Mouse (Mus musculus) hindbrain, embryonic 13.5 days (tissue): ENCODE results near the gene Pdk2. TPM values are rescaled to one million over a fixed set of nuclear protein-coding genes. Genes with fewer than 3 reads are reported as not detected.
"Not testable (repeated sequence)": the region's sequence is repeated elsewhere in the genome, so short reads cannot be mapped to it uniquely, and the experiment has no call there.

ENCODE experiments used
- ATAC-seq: fragments of 200-750 bp; cut with Nextera tagmentation; 2 replicates; pipeline ENCODE4 v1.8.0; 2017; ENCODE audit warnings: moderate TSS enrichment; ENCODE audit not compliant: low FRiP score
- H3K27ac ChIP-seq: fragments of 300-500 bp; sonication (generic); 2 replicates; pipeline ENCODE4 v1.5.1; 2015; ENCODE audit warnings: inconsistent platforms, mild to moderate bottlenecking, moderate library complexity
- H3K27me3 ChIP-seq: fragments of 300-500 bp; sonication (generic); 2 replicates; pipeline ENCODE4 v1.6.1; 2015; ENCODE audit warnings: mild to moderate bottlenecking, inconsistent platforms
- H3K36me3 ChIP-seq: fragments of 300-500 bp; sonication (generic); 2 replicates; pipeline ENCODE4 v1.6.1; 2015; ENCODE audit warnings: mild to moderate bottlenecking, inconsistent platforms
- H3K4me1 ChIP-seq: fragments of 300-500 bp; sonication (generic); replicated peaks from 2 replicates; pipeline ENCODE4 v1.6.1; 2015; ENCODE audit warnings: inconsistent platforms
- H3K4me2 ChIP-seq: fragments of 300-500 bp; sonication (generic); 2 replicates; pipeline ENCODE4 v1.6.1; 2015; ENCODE audit warnings: inconsistent platforms, mild to moderate bottlenecking, moderate library complexity
- H3K4me3 ChIP-seq: fragments of 300-500 bp; sonication (generic); 2 replicates; pipeline ENCODE4 v1.5.1; 2015; ENCODE audit warnings: mild to moderate bottlenecking, inconsistent platforms
- H3K9ac ChIP-seq: fragments of 300-500 bp; sonication (generic); 2 replicates; pipeline ENCODE4 v1.6.1; 2015; ENCODE audit warnings: mild to moderate bottlenecking, inconsistent platforms
- H3K9me3 ChIP-seq: fragments of 300-500 bp; sonication (generic); 2 replicates; pipeline ENCODE4 v1.6.1; 2016; ENCODE audit warnings: inconsistent platforms
- WGBS: fragments of 180-500 bp; shearing (Covaris S2); methylation state at CpG from one replicate; pipeline ENCODE4 v1.1.7; 2015; 5-methylcytosine and 5-hydroxymethylcytosine counted together
- polyA plus RNA-seq: library from polyadenylated mRNA; unstranded; fragments of >200 nt; fragmentation: Nextera tagmentation; extraction: Ambion mirVana; gene quantifications from 2 replicates; pipeline ENCODE4 v1.2.1, GENCODE M21; 2015

Pdk2 gene
- polyA plus RNA-seq, 1 experiment from 2014 or later, result 24.2 TPM

- peaks cover 16% of the 10 kb centered on the region for H3K4me1 ChIP-seq
- no peaks in the 10 kb centered on the region for H3K27me3 ChIP-seq
- WGBS, result 79% methylated on average over 10 of the region's 10 CpGs
- no peak overlapping the region for H3K4me2 ChIP-seq
- H3K36me3 ChIP-seq, result peaks cover 89% of the 10 kb centered on the region
- no peak overlapping the region for H3K9ac ChIP-seq
- H3K9me3 ChIP-seq, result no peaks in the 10 kb centered on the region
- no peak for ATAC-seq
- H3K27ac ChIP-seq, result no peak overlapping the region
- H3K4me3 ChIP-seq, result no peak overlapping the region
Observed at GRCm38 (mm10) chr11:95022237-95022992, 18.7 kb downstream of the Pdk2 start.

DNA sequence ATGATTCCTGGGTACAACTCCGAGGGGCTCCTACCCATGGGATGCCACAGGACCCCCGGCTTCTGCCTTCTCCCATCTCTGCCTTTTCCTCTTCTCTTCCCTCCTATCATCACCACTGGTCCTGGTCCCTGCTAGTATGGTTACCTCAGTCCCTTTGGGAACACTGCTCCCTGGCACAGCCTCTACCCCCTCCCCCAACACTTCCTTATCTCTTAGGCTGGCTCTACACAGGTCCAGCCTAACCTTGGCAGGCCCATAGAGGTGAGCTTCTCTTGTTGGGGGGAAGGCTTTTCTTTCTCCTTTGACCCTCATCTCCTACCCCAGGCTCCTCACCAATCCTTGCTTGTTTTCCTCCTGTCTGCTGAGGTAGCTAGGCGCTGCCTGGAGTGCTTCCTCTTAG lies 25.7 kb downstream of the Pdk2 start:
- no peak overlapping the region for H3K27ac ChIP-seq
- no peak overlapping the region for H3K4me3 ChIP-seq
- H3K9me3 ChIP-seq, result no peaks in the 10 kb centered on the region
- WGBS, result 71% methylated on average over 3 of the region's 3 CpGs
- H3K4me1 ChIP-seq, result peaks cover 68% of the 10 kb centered on the region
- ATAC-seq, result no peak
- H3K27me3 ChIP-seq, result no peaks in the 10 kb centered on the region
- H3K9ac ChIP-seq, result peak overlapping the region; percentile 49
- peaks cover 61% of the 10 kb centered on the region for H3K36me3 ChIP-seq
- no peak overlapping the region for H3K4me2 ChIP-seq

- Histone ChIP-seq H3K36me3 (peaks cover 33% of the 10 kb centered on the region), H3K27me3 (no peaks in the 10 kb centered on the region), H3K27ac (peak overlapping the region; percentile 74), H3K4me1 (peaks cover 77% of the 10 kb centered on the region), H3K9me3 (no peaks in the 10 kb centered on the region), H3K4me3 (peak overlapping the region; percentile 94), H3K9ac (peak overlapping the region; percentile 99), H3K4me2 (peak overlapping the region; percentile 92)
- no peak for ATAC-seq
- WGBS, result 31% methylated on average over 3 of the region's 3 CpGs
Observed at GRCm38 (mm10) chr11:95012487-95012886, 28.7 kb downstream of the Pdk2 start.

- H3K4me1 ChIP-seq, result peaks cover 77% of the 10 kb centered on the region
- H3K36me3 ChIP-seq, result peaks cover 29% of the 10 kb centered on the region
- peak overlapping the region; percentile 74 for H3K27ac ChIP-seq
- ATAC-seq, result no peak
- peak overlapping the region; percentile 99 for H3K9ac ChIP-seq
- H3K27me3 ChIP-seq, result no peaks in the 10 kb centered on the region
- no peaks in the 10 kb centered on the region for H3K9me3 ChIP-seq
- peak overlapping the region; percentile 92 for H3K4me2 ChIP-seq
- peak overlapping the region; percentile 94 for H3K4me3 ChIP-seq
- WGBS, result 50% methylated on average over 3 of the region's 3 CpGs
Observed at GRCm38 (mm10) chr11:95012075-95012474, 29.1 kb downstream of the Pdk2 start.

DNA sequence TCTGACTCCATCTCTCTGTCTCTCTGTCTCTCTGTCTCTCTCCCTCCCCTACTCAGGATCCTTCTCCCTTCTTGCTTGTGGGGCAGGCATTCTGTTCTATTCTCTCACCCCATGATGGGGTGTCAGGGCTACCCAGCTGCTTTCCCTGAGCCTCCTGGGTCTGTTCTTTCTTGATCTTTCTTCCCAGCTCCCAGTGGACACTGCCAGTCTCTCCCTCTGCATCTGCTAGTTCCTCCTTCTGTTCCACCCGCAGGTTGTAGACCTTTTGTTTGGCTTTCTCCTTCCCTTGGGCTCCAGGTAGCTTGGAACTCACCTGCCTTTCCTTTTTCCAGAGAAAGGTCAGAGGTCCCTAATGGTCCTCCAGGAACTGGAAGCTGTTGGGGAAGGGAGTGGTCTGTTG lies 29.7 kb downstream of the Pdk2 start:
- WGBS, result 39% methylated on average over 1 of the region's 1 CpGs
- H3K9me3 ChIP-seq, result no peaks in the 10 kb centered on the region
- no peak for ATAC-seq
- H3K27ac ChIP-seq, result peak overlapping the region; percentile 74
- peaks cover 23% of the 10 kb centered on the region for H3K36me3 ChIP-seq
- peak overlapping the region; percentile 94 for H3K4me3 ChIP-seq
- peaks cover 78% of the 10 kb centered on the region for H3K4me1 ChIP-seq
- H3K4me2 ChIP-seq, result peak overlapping the region; percentile 92
- H3K9ac ChIP-seq, result peak overlapping the region; percentile 99
- no peaks in the 10 kb centered on the region for H3K27me3 ChIP-seq

DNA sequence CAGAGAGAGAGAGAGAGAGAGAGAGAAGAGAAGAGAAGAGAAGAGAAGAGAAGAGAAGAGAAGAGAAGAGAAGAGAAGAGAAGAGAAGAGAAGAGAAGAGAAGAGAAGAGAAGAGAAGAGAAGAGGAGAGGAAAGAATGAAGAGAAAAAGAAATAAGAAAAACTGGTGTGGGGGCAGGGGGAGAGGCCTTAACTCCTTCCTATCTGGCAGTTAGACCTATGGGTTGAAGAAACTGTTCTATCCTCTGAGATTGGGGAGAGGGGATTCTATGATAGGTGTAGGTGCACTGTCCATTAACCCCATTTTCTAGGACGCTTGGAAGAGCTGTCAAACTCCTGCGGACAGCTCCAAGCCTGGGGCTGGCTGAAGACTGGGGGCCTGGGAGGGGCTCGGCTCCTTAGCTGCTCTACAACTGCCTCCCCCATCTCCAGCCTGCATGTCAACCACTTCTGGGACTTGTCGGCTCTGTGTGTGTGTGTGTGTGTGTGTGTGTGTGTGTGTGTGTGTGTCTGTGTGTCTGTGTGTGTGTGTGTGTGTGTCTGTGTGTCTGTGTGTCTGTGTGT lies 30.2 kb downstream of the Pdk2 start:
- Histone ChIP-seq H3K36me3 (peaks cover 20% of the 10 kb centered on the region), H3K4me3 (peak overlapping the region; percentile 94), H3K4me1 (peaks cover 78% of the 10 kb centered on the region), H3K27ac (peak overlapping the region; percentile 98), H3K9ac (peak overlapping the region; percentile 99), H3K4me2 (peak overlapping the region; percentile 92)
- WGBS, result 3% methylated on average over 3 of the region's 4 CpGs
- not testable (repeated sequence) for H3K27me3 ChIP-seq, H3K9me3 ChIP-seq, ATAC-seq

GRCm38 (mm10) chr11:95010141-95010739 lies 30.9 kb downstream of the Pdk2 start:
- peak overlapping the region; percentile 94 for H3K4me3 ChIP-seq
- no peaks in the 10 kb centered on the region for H3K9me3 ChIP-seq
- peak; percentile 59 for ATAC-seq
- 1% methylated on average over 32 of the region's 40 CpGs for WGBS
- H3K4me1 ChIP-seq, result peaks cover 78% of the 10 kb centered on the region
- H3K9ac ChIP-seq, result peak overlapping the region; percentile 99
- H3K27ac ChIP-seq, result peak overlapping the region; percentile 98
- H3K36me3 ChIP-seq, result peaks cover 20% of the 10 kb centered on the region
- H3K27me3 ChIP-seq, result no peaks in the 10 kb centered on the region
- H3K4me2 ChIP-seq, result peak overlapping the region; percentile 92

DNA sequence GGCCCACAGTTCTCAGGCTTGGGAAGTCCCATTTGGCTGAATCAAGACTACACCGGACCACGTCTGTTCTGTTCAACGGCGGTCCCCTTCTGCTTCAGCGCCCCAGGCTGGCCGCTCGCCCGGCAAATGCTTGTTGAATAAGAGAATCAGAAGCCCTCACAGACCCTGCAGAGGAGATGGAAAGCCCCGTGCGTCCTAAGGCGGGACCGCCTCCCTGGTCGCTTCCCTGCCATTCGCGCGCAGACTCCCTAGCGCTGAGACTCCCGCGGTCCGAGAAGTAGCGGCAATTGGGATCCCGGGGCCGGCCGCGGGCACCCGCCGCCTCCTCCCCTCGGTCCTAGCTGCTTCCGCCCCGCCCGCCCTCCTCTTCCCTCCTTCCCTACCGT lies 31.5 kb downstream of the Pdk2 start, which contains the start of gene Samd14:
Samd14 (plus strand) TSS at position 251 of the 386 bp plus-strand sequence.
- H3K9me3 ChIP-seq, result no peaks in the 10 kb centered on the region
- ATAC-seq, result peak; percentile 71
- WGBS, result under 1% methylated on average over 32 of the region's 32 CpGs
- H3K4me2 ChIP-seq, result peak within 1 kb of the TSS; percentile 92
- peak within 1 kb of the TSS; percentile 98 for H3K27ac ChIP-seq
- no peaks in the 10 kb centered on the region for H3K27me3 ChIP-seq
- peak within 1 kb of the TSS; percentile 99 for H3K9ac ChIP-seq
- peaks cover 20% of the 10 kb centered on the region for H3K36me3 ChIP-seq
- peaks cover 72% of the 10 kb centered on the region for H3K4me1 ChIP-seq
- H3K4me3 ChIP-seq, result peak within 1 kb of the TSS; percentile 94

DNA sequence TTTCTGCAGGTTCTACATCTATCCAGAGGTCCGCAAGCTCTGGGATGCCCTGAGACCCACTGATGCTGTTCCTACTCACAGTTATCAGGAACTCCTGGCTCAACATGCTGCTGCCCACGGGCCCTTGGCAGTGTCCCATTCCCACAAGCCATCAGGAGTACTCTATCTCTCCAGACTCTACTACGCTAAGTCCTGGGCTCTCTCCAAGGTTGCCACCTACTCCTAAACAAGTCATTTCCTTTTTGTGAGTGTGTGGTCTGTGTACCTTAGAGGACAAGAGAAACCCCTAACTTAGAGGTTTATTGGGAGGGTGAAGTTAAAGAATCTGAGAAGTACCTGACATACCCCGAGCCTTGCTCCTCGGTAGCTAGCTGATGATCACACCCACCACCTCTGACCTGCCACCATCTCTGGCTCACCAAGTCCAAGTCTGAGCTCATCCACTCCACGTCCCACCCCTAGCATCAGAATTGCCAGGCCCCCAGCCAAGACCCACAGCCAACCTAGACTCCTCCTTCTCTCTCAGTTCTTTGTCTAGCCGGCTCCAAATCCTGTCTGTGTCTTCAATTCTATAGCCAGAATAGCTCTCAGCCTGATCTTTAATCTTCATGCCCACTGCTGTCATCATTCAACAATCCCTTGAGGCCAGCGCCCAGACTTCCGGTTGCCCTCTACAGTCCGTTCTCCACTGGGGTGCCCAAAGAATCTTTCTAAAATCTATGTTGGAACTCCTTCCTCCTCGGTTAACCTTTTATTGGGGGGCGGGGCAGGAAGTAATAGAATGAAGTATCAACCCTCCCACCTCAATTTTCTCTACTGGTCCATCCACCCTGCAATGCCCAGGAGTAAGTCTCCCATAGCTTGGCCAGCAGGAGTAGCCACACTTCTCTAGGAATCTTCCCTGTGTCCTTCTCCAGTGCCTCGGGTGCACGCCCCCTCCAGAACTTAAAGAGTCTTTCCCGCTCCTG lies 32.2 kb downstream of the Pdk2 start:
- ATAC-seq, result peak; percentile 22; the same call in 1 of the 2 replicates
- peak overlapping the region; percentile 99 for H3K9ac ChIP-seq
- no peaks in the 10 kb centered on the region for H3K27me3 ChIP-seq
- H3K27ac ChIP-seq, result peak overlapping the region; percentile 98
- H3K36me3 ChIP-seq, result peaks cover 22% of the 10 kb centered on the region
- H3K4me2 ChIP-seq, result peak overlapping the region; percentile 92
- no peaks in the 10 kb centered on the region for H3K9me3 ChIP-seq
- H3K4me1 ChIP-seq, result peaks cover 65% of the 10 kb centered on the region
- H3K4me3 ChIP-seq, result peak overlapping the region; percentile 94
- WGBS, result 31% methylated on average over 15 of the region's 15 CpGs

- peaks cover 37% of the 10 kb centered on the region for H3K36me3 ChIP-seq
- H3K27ac ChIP-seq, result peak overlapping the region; percentile 98
- no peaks in the 10 kb centered on the region for H3K27me3 ChIP-seq
- WGBS, result 81% methylated on average over 3 of the region's 3 CpGs
- H3K4me1 ChIP-seq, result peaks cover 56% of the 10 kb centered on the region
- no peak for ATAC-seq
- peak overlapping the region; percentile 70; the same call in 1 of the 2 replicates for H3K9ac ChIP-seq
- peak overlapping the region; percentile 37; the same call in 1 of the 2 replicates for H3K4me3 ChIP-seq
- no peaks in the 10 kb centered on the region for H3K9me3 ChIP-seq
- peak overlapping the region; percentile 92 for H3K4me2 ChIP-seq
Observed at GRCm38 (mm10) chr11:95007418-95007817, 33.7 kb downstream of the Pdk2 start.

- Histone ChIP-seq H3K9me3 (no peaks in the 10 kb centered on the region), H3K27me3 (no peaks in the 10 kb centered on the region), H3K27ac (peak overlapping the region; percentile 98), H3K9ac (peak overlapping the region; percentile 70), H3K36me3 (peaks cover 44% of the 10 kb centered on the region), H3K4me2 (peak overlapping the region; percentile 69), H3K4me1 (peaks cover 49% of the 10 kb centered on the region), H3K4me3 (peak overlapping the region; percentile 37)
- ATAC-seq, result peak; percentile 40
- 2% methylated on average over 27 of the region's 27 CpGs for WGBS
Observed at GRCm38 (mm10) chr11:95006525-95007219, 34.5 kb downstream of the Pdk2 start.
